Mouse (Mus musculus): ENCODE measurements around the gene Fam69b.

Gene Fam69b

GRCm38 (mm10) chr2:26661768-26662508 lies 33.7 kb downstream of the Fam69b start:
- DNase-seq (ENCODE audit: low spot score) = no peak

DNA sequence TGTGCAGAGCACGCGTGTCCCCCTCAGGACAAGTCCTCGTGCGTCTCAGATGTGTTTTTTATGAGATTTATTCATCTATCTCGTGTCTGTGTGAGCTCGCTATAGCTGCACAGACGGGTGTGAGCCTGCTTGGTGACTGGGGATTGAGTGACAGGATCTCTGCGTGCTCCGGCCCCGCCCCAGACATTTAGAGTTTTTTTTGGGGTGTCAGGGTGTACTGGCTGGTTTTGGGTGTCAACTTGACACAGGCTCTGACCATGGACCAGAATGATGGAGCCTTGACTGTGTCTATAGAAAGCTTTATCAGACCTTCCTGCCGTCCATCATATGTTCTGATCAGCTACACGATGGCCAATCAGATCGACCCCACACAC lies 34.2 kb downstream of the Fam69b start:
- no peak for DNase-seq (ENCODE audit: low spot score)

DNA sequence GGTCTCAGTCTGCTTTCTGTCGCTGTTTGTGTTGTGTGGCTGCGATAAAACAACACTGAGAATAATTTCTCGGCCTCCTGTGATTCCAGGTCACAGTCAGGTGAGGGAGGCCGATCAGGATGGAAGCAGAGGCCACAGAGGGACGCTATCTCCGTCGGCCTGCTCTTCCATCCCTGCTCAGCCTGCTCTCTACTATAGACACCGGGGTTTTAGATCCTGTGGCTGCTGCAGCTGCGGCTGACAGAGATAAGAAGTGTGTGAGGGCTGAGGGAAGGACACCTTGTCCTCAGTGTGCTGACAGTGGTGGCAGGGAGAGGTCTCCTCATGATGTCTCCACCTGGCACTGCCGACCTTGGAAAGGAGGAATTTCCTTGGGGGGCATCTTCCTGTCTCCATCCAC lies 34.9 kb downstream of the Fam69b start:
- DNase-seq (ENCODE audit: low spot score) = no peak

- DNase-seq (ENCODE audit: low spot score) = peak; percentile 79
Measured at GRCm38 (mm10) chr2:26663551-26663950, 35.3 kb downstream of the Fam69b start.

GRCm38 (mm10) chr2:26668746-26669145 lies 40.5 kb downstream of the Fam69b start:
- DNase-seq (ENCODE audit: low spot score) = no peak

- DNase-seq (ENCODE audit: low spot score) = no peak
Measured at GRCm38 (mm10) chr2:26671182-26671581, 42.9 kb downstream of the Fam69b start, which contains the start of gene Lcn4. Gene Lcn4, minus strand, starts transcription at chr2:26671282.
